Mouse (Mus musculus) midbrain, embryonic 11.5 days (tissue): ENCODE results near the gene Isl2. TPM values are rescaled to one million over a fixed set of nuclear protein-coding genes. Genes with fewer than 3 reads are reported as not detected.
A peak's percentile ranks its signal among the peaks of the same experiment; 100 is the strongest.

Source experiments
- ATAC-seq: fragments of 200-750 bp; cut with Nextera tagmentation; 2 replicates; pipeline ENCODE4 v1.8.0; 2017; ENCODE audit warnings: moderate TSS enrichment, moderate library complexity; ENCODE audit not compliant: low FRiP score
- DNase-seq: peaks from one replicate; pipeline ENCODE4 v3.0.0; 2015; ENCODE audit warnings: low spot score; ENCODE audit errors: missing footprints
- H3K27ac ChIP-seq: fragments of 300-500 bp; sonication (generic); 2 replicates; pipeline ENCODE4 v1.5.1; 2014; ENCODE audit warnings: low read depth, low read length
- H3K27me3 ChIP-seq: fragments of 300-500 bp; sonication (generic); 2 replicates; pipeline ENCODE4 v1.6.1; 2014; ENCODE audit warnings: mild to moderate bottlenecking, low read length, moderate library complexity, mixed read lengths; ENCODE audit not compliant: control insufficient read depth, insufficient read depth
- H3K36me3 ChIP-seq: fragments of 300-500 bp; sonication (generic); 2 replicates; pipeline ENCODE4 v1.6.1; 2014; ENCODE audit warnings: mild to moderate bottlenecking, low read length, moderate library complexity, mixed read lengths; ENCODE audit not compliant: control insufficient read depth, insufficient read depth
- H3K4me1 ChIP-seq: fragments of 300-500 bp; sonication (generic); 2 replicates; pipeline ENCODE4 v1.6.1; 2014; ENCODE audit warnings: low read length; ENCODE audit not compliant: control insufficient read depth, insufficient read depth
- H3K4me2 ChIP-seq: fragments of 300-500 bp; sonication (generic); 2 replicates; pipeline ENCODE4 v1.6.1; 2014; ENCODE audit warnings: mild to moderate bottlenecking, moderate library complexity
- H3K4me3 ChIP-seq: fragments of 300-500 bp; sonication (generic); 2 replicates; pipeline ENCODE4 v1.5.1; 2014; ENCODE audit warnings: low read depth, low read length
- H3K9ac ChIP-seq: fragments of 300-500 bp; sonication (generic); 2 replicates; pipeline ENCODE4 v1.6.1; 2014; ENCODE audit warnings: low read length
- H3K9me3 ChIP-seq: fragments of 300-500 bp; sonication (generic); 2 replicates; pipeline ENCODE4 v1.6.1; 2016; ENCODE audit warnings: low read length; ENCODE audit not compliant: control insufficient read depth
- WGBS: fragments of 180-500 bp; shearing (Covaris S2); extraction: QIAGEN DNeasy Blood & Tissue Kit; methylation state at CpG from one replicate; pipeline ENCODE4 v1.1.7; 2014; 5-methylcytosine and 5-hydroxymethylcytosine counted together
- polyA plus RNA-seq: library from polyadenylated mRNA; unstranded; fragments of >200 nt; fragmentation: Nextera tagmentation; extraction: Ambion mirVana; gene quantifications from 2 replicates; pipeline ENCODE4 v1.2.1, GENCODE M21; 2014

The Isl2 gene
- polyA plus RNA-seq, 1 experiment from 2014 or later: 7.1 TPM

GRCm38 (mm10) chr9:55544861-55545555, 6.5 kb downstream of the Isl2 start:
- Histone ChIP-seq H3K27ac (no peak overlapping the region), H3K9ac (no peak overlapping the region), H3K4me3 (no peak overlapping the region), H3K4me2 (no peak overlapping the region), H3K4me1 (peaks cover 26% of the 10 kb centered on the region), H3K36me3 (no peaks in the 10 kb centered on the region), H3K27me3 (peaks cover 98% of the 10 kb centered on the region), H3K9me3 (peaks cover 3% of the 10 kb centered on the region; the same call in 1 of the 2 replicates)
- WGBS: under 1% methylated on average over 30 of the region's 30 CpGs
- no peak for ATAC-seq
- peak; percentile 97 for DNase-seq

DNA sequence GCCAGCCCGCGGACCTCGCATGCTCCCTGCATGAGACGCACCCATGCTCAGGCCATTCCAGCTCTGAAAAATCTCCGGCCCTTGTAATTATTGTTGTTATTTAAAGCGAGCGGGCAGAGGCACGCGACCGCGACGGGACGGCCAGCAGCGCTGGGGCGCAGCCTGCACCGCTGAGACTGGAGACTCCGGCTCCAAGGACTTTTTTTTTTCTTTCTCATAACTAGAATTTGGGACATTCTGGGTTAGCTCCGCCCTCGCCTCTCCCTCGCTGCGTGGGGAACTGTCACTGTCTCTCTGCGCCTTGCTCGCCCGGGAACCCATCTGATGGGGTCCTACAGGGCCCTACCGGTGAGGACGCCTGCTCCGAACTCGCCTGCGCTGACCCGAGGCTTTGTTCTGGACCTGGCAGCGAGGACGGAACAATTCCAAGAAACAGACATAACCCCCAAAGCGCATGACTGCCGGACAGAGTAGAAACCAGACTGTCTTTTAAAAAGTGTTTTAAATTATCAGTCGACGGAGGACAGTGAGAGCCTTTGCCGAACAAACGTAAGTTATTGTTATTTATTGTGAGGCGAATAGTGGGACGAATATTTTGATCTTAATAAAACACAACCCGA, 7.2 kb downstream of the Isl2 start:
- Histone ChIP-seq H3K36me3 (no peaks in the 10 kb centered on the region), H3K4me1 (peaks cover 21% of the 10 kb centered on the region), H3K27ac (no peak overlapping the region), H3K27me3 (peaks cover 97% of the 10 kb centered on the region), H3K9me3 (peaks cover 3% of the 10 kb centered on the region; the same call in 1 of the 2 replicates), H3K9ac (no peak overlapping the region), H3K4me2 (no peak overlapping the region), H3K4me3 (no peak overlapping the region)
- 4% methylated on average over 41 of the region's 41 CpGs for WGBS
- no peak for ATAC-seq
- DNase-seq: peak; percentile 96

DNA sequence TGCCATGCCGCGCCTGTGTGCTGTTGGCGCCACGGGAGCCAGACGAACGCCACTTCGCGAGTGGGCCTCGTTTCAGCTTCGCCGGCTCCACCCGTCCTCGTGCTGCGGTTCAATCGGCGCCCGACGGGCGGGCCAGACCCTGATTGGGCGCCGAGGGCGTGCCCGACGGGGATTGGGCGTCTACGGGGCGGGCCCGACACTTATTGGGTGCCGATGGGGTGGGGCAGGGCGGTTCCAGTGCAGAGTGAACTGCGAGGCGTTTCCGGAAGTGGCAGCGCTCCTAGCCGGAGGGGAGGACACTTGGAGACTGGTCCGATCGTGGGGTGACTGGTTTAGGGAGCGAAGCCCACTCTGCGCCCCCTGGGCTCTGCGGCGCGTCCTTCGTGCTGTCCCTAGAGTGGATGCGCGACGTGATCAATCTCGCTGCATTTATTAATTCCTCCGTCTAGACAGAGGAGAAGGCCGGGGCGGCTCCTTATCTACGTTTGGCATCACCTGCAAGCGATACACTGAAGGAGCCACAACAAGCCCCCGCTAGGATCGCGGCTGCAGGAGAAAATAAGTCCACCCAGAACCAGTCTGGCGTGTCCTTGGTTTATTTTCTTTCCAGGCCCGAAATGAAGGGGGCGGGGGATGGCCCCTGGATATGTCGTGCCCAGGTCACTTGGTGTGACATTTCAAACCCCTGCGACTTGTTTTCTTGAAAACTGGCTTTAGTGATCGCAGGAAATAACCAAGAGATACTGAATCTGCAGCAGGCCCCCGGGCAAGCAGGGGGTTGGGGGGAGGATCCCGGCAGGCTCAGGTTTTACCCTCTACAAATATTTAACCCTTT, 7.9 kb downstream of the Isl2 start:
- Histone ChIP-seq H3K9me3 (peaks cover 3% of the 10 kb centered on the region; the same call in 1 of the 2 replicates), H3K4me1 (peaks cover 19% of the 10 kb centered on the region), H3K4me2 (peak overlapping the region; percentile 5; the same call in 1 of the 2 replicates), H3K27me3 (peaks cover 90% of the 10 kb centered on the region), H3K9ac (peak overlapping the region; percentile 12; the same call in 1 of the 2 replicates), H3K36me3 (no peaks in the 10 kb centered on the region), H3K4me3 (peak overlapping the region; percentile 14; the same call in 1 of the 2 replicates), H3K27ac (no peak overlapping the region)
- DNase-seq (peak; percentile 96), ATAC-seq (peak; percentile 45)
- WGBS: 2% methylated on average over 63 of the region's 63 CpGs

GRCm38 (mm10) chr9:55548871-55549270, 10.4 kb downstream of the Isl2 start:
- no peak overlapping the region for H3K27ac ChIP-seq
- no peak overlapping the region for H3K4me3 ChIP-seq
- no peaks in the 10 kb centered on the region for H3K36me3 ChIP-seq
- peaks cover 7% of the 10 kb centered on the region for H3K4me1 ChIP-seq
- peaks cover 3% of the 10 kb centered on the region; the same call in 1 of the 2 replicates for H3K9me3 ChIP-seq
- H3K9ac ChIP-seq: no peak overlapping the region
- ATAC-seq (no peak), DNase-seq (peak; percentile 93)
- H3K4me2 ChIP-seq: no peak overlapping the region
- 10% methylated on average over 3 of the region's 3 CpGs for WGBS
- H3K27me3 ChIP-seq: peaks cover 67% of the 10 kb centered on the region

DNA sequence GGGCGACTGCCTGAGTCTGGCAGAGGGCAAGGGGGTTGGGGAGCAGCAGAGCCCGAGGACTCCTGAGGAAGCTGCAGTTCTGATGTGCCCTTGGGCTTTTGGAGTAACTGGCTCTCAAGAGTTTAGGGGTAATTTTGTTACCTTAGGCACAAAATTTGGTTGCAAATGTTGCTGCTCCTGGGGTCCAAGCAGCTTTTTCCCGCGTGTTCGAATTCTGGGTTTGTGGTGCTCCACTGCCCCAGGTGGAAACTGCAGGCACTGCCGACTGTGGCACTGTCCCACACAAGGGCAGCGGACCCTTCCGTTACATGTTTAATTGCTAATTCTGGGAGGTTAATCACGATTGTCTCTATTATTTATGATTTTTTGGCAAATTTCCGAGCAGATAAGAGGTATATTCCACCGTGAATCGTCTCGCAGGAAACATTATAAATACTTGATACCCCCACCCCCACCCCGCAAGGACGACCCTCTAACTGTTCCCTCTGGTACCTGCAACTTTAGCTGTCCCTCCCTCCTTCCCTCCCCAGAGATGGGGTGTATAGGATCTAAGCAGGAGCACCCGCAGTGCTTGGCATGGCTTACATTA, 10.9 kb downstream of the Isl2 start:
- WGBS: 3% methylated on average over 16 of the region's 16 CpGs
- Histone ChIP-seq H3K4me2 (no peak overlapping the region), H3K27ac (no peak overlapping the region), H3K9ac (no peak overlapping the region), H3K36me3 (no peaks in the 10 kb centered on the region), H3K27me3 (peaks cover 62% of the 10 kb centered on the region), H3K4me1 (peaks cover 7% of the 10 kb centered on the region; the same call in 1 of the 2 replicates), H3K9me3 (peaks cover 3% of the 10 kb centered on the region; the same call in 1 of the 2 replicates), H3K4me3 (no peak overlapping the region)
- DNase-seq: peak; percentile 90
- peak; percentile 47; the same call in 1 of the 2 replicates for ATAC-seq

GRCm38 (mm10) chr9:55554986-55555385, 16.5 kb downstream of the Isl2 start:
- no peak for ATAC-seq
- Histone ChIP-seq H3K27ac (no peak overlapping the region), H3K9ac (no peak overlapping the region), H3K27me3 (peaks cover 8% of the 10 kb centered on the region), H3K9me3 (no peaks in the 10 kb centered on the region), H3K4me3 (no peak overlapping the region), H3K36me3 (no peaks in the 10 kb centered on the region), H3K4me1 (no peaks in the 10 kb centered on the region), H3K4me2 (no peak overlapping the region)
- 79% methylated on average over 1 of the region's 1 CpGs for WGBS
- DNase-seq: no peak

- DNase-seq (no peak), ATAC-seq (no peak)
- Histone ChIP-seq H3K4me2 (no peak overlapping the region), H3K27ac (no peak overlapping the region), H3K9ac (no peak overlapping the region), H3K4me1 (no peaks in the 10 kb centered on the region), H3K36me3 (no peaks in the 10 kb centered on the region), H3K9me3 (no peaks in the 10 kb centered on the region), H3K4me3 (no peak overlapping the region), H3K27me3 (no peaks in the 10 kb centered on the region)
- 90% methylated on average over 1 of the region's 1 CpGs for WGBS
Measured at GRCm38 (mm10) chr9:55560960-55561359, 22.5 kb downstream of the Isl2 start.

DNA sequence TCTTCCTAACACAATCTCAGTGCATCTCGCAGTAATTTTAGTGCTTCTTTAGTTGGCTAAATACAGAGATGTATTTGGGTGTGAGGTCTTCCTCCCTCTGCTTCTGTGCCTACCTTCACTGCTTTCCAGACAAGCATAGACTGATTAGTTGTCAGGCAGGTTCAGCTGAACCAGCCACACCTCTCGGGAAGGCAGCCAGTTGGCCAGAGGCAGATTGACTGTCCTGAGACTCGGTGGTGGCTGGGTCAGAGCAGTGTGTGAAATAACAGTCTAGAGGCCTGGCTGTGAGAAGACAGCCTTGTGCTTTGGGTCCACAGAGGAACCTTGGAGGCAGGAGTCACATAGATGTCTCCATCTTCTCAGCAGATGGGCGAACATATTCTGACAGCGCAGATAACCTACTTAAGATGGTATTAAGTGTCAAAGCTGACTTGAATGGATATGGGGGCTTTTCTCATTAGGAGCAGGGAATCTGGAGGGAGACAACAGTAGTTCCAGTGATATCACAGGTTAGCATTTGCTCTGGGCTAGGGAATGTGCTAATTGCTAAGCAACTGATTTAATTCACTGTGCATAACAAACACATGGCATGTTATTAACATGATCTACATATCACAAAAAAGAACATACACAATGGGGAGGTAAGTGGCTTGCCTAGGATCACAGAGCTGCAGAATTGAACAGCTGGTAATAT, 30.1 kb downstream of the Isl2 start:
- no peak overlapping the region for H3K27ac ChIP-seq
- 67% methylated on average over 5 of the region's 5 CpGs for WGBS
- no peaks in the 10 kb centered on the region for H3K36me3 ChIP-seq
- H3K9ac ChIP-seq: no peak overlapping the region
- H3K4me3 ChIP-seq: no peak overlapping the region
- H3K9me3 ChIP-seq: no peaks in the 10 kb centered on the region
- no peaks in the 10 kb centered on the region for H3K4me1 ChIP-seq
- DNase-seq (no peak), ATAC-seq (no peak)
- no peaks in the 10 kb centered on the region for H3K27me3 ChIP-seq
- no peak overlapping the region for H3K4me2 ChIP-seq
